Mouse (Mus musculus): ENCODE measurements at regions not wholly inside any gene's neighbourhood (a gene's known extent, or its start where the extent isn't known, plus 50 kb on each side); places are given as distances from the start of the nearest gene placed in this dataset.

GRCm38 (mm10) chr12:102057979-102058378 lies 70.6 kb upstream of the Slc24a4 start:
- no peak for DNase-seq

DNA sequence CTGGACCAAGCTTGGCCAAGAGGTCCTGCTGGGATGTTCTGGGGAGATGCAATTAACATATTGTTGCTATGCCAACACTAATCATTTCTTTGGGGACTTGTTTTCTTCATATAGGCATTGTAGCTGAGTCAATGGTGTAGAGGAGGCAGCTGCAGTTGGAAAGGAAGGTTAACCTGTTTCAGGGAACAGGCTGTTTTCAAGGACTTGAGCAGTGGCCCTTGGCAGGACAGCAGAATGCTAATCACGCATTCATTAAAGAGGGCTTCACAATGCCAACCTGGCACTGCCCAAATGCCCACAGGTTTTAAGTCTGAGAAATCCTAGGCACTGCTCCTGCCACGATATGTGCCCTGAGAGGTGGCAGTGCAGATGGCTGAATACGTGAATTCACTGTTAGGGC lies 70.1 kb upstream of the Slc24a4 start:
- DNase-seq, result no peak

- DNase-seq, result no peak
These were observed 67.4 kb upstream of the Slc24a4 start for GRCm38 (mm10) chr12:102061096-102061495.

DNA sequence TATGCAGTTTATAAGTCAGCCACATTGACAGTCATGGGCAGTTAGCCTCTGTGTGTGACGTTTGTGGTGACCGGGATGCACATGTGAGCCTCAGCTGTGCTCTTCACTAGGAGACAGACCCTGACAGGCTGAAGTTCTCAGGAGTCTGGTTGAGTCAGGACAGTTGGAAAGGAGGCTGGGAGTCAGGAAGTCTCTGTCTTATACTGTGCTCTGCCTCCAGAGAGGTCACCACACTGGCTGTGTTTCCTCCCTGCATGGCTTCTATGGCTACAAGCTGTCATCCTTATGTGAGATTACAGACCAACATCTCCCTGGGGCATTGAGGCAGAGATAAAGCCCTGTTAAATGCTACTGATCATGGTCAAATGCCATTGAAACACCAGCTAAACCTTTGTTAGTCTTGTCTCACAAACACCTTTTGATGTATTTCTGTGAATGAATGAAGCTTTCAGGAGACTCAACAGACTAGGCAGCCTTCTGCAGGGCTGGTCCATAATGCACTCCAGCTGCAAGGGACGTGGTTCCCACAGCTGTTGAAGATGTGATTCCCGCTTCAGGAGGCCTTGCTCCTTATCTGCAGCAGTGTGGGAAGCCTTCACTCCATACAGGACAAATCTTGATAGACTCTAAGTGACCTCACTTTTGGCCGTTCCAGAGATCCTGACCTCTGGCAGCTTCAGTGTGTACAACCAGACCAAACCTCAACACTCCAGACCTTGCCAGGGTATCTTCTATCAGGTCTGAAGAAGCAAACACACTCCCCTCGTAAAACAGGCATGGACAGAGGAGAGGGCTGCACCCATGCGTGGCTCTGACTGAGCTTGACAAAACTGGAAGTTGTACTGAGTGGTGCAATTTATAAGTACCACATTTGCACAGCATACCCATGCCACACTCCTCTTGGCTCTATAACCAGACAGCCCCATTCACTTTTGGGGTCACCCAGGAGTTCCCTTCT lies 66.6 kb upstream of the Slc24a4 start:
- DNase-seq, result no peak

- DNase-seq, result peak in 1 of 2 experiments; percentile 39
These were observed 65.9 kb upstream of the Slc24a4 start for GRCm38 (mm10) chr12:102062648-102063047.

- DNase-seq, result no peak
These were observed 65.3 kb upstream of the Slc24a4 start for GRCm38 (mm10) chr12:102063211-102063610.

DNA sequence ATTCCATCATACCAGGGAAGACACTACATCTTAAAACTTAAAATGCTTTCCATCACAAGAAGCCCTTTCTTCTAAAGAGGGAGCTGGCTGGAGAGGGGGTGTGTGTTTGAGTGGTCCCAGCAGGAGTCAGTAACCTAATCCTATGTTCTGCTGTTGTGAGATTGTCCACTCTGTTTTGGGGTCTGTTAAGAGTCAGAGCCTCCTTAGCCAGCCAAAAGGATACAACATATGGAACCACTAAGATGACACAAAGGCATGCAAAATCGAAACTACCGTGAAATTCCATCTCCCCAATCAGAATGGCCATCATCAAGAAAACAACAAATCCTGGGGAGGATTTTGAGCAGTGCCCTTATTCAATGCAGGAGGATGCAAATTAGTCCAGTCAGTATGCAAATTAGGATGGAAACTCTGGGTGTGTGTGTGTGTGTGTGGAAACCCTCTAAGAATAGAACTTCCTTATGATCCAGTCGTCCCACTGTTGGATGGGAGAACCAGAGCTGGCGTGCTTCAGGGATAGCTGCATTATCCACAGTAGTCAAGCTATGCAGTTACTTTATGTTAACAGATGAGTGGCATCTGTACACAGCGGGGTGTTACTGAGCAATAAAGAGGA lies 63.7 kb upstream of the Slc24a4 start:
- DNase-seq, result no peak

DNA sequence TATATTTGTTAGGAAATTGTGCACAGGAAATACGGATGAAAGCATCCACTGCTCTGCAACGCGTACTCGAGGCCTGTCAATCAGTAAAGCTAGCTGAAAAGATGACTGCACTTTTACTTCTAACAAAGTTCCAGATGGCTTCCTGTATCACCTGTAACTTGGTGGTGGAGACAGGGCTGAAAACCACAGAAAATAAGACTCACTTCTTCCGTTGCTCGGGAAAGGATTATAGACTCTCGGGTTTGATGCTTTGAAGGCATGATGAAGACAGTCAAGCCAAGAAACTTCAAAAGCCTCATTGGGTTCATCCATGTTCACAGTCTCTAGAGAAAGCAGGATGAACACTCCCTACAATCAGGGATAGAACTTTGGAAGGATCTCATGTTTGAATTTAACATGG lies 60.8 kb upstream of the Slc24a4 start:
- no peak for DNase-seq

DNA sequence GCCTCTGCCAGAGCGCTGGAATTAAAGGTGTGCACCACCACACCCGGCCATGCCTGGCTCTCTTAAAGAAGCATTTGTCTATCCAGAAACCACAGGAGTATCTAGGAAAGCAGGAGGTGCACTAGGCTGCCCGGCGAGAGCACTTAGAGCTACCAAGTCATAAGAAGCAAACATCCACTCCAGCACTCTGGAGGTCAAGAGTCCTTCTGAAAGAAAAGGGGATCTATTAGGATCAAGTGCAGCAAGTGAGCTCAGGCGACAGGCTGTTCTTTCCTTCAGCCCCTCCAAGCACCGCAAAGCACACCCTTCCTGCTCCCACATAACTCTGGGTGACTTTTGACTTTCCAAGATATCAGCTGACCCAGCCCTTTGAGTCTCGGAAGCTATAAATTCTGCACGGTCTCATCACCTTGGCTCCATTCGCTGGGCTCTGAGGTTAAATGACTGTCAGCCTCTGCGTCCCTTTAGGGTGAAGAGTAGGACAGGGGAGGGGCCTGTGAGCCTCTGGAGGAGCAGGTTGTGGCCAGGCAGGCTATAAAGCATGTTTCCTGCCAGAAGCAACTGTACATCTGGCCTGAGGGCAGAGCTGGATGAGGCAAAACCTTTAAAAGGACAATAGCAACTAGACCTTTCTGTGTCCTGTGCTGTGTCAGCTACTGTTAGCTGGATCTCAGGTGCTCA lies 58.9 kb upstream of the Slc24a4 start:
- peak; percentile 6 to 41 for DNase-seq

GRCm38 (mm10) chr12:102071888-102072619 lies 56.5 kb upstream of the Slc24a4 start:
- DNase-seq, result no peak

- no peak for DNase-seq
These were observed 55.0 kb upstream of the Slc24a4 start for GRCm38 (mm10) chr12:102073540-102073939.

DNA sequence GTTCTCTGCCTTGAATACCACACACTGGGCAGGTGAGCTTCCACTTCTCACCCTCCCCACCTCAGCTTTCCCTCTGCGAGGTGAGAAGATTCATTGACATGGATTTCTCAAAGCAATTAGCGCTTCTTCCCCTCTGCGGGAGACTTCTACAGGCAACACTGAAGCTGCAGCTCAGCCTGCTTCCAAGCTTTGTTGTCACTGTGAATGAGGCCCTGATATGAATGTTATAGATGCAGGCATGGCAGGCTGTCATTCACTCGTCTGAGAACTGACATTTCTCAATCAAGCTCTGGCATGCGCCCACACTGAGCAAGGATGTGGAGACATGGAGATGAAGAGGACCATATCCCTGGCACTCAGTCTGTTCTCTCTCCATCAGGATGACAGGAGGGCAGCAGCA lies 52.2 kb upstream of the Slc24a4 start:
- DNase-seq, result no peak
